20 mouse cellular contexts compared by ENCODE assay signal in genomic region chr4:108877901-108878300, GRCm38 (mm10). TPM values are rescaled to one million over a fixed set of nuclear protein-coding genes. Genes with fewer than 3 reads are reported as not detected.
DNase-seq lines count a peak whose midpoint lies in the region; TF ChIP-seq lines count a peak whose summit lies in the region.
"Had no signal": no experiment of that assay in that cellular context is flagged by ENCODE, and none has a peak within 500 bp of the region (broad histone marks: within the 10 kb centered on the region; RNA-seq: fewer than 3 reads in every experiment).

No protein-coding gene starts in this region.

- H3K27ac ChIP-seq in CH12.LX (ENCODE audit: insufficient read depth, low read depth) = no peak overlapping the region

- no peaks in the 10 kb centered on the region for H3K27me3 ChIP-seq in CH12.LX (replicated peaks)
- H3K27me3 ChIP-seq: Patski had no signal

- H3K79me2 ChIP-seq in CH12.LX (replicated peaks; ENCODE audit: control insufficient read depth, extremely low read depth, insufficient read depth, poor library complexity, severe bottlenecking) = no peaks in the 10 kb centered on the region

- H3K4me3 ChIP-seq in CH12.LX (replicated peaks in 1 of 3; ENCODE audit: low read depth in 2 of 3, low read length in 2 of 3, poor library complexity in 1 of 3) = no peak overlapping the region

- TF ChIP-seq RAD21 in CH12.LX (IDR thresholded peaks at IDR 0.05; ENCODE audit: low read depth, low read length) = no peak

- TF ChIP-seq EP300 in CH12.LX (IDR thresholded peaks at IDR 0.05; ENCODE audit: low read length) = peak; percentile 68; the same call in 1 of the 2 replicates

- in situ Hi-C loops in CH12.LX (cut with MboI; ENCODE audit: low pct_ligation_motif_present, low pct_unique_long_range_greater_than_20kb, low sequenced_read_pairs) = no loop called here

- H3K4me2 ChIP-seq in CH12.LX (ENCODE audit: insufficient read depth, low read depth, poor library complexity, severe bottlenecking) = no peak overlapping the region

- no peak for TF ChIP-seq CTCF in CH12.LX (conservative IDR thresholded peaks at IDR 0.05 in 1 of 2, IDR thresholded peaks at IDR 0.05 in 1 of 2; ENCODE audit: low read depth in 2 of 2, low read length in 2 of 2)

- H3K9ac ChIP-seq in CH12.LX (ENCODE audit: insufficient read depth, low read depth) = no peak overlapping the region

- H3K9me3 ChIP-seq in CH12.LX (replicated peaks; ENCODE audit: low read length) = no peaks in the 10 kb centered on the region
- H3K9me3 ChIP-seq: G1E had no signal

- DNase-seq in CH12.LX (ENCODE audit: extremely low read depth) = no peak
- no peak for DNase-seq in urinary bladder, postnatal 36 days (ENCODE audit: low spot score in 2 of 2)
- DNase-seq: adrenal gland, adult 2 months; adrenal gland, adult 8-10 months; adrenal gland, postnatal 10 days; adrenal gland, postnatal 14 days; adrenal gland, postnatal 25 days; adrenal gland, postnatal 36 days; B cell, adult 2 months; cerebellum, adult 11 months; cerebellum, adult 11-12 months; cerebellum, adult 18-20 months; cerebellum, adult 2 months; cerebellum, adult 8-10 months had no signal

- no peak for TF ChIP-seq POLR2A in CH12.LX (IDR thresholded peaks at IDR 0.05; ENCODE audit: low read depth, low read length)

- dilution Hi-C loops in CH12.LX (cut with MboI; ENCODE audit: extremely low pct_ligation_motif_present, extremely low pct_unique_long_range_greater_than_20kb, low sequenced_read_pairs) = no loop called here

- H3K4me1 ChIP-seq in CH12.LX (ENCODE audit: control insufficient read depth in 1 of 2, insufficient read depth in 2 of 2) = peaks cover 7 to 10% of the 10 kb centered on the region in 2 experiments

- no peaks in the 10 kb centered on the region for H3K36me3 ChIP-seq in CH12.LX (replicated peaks in 1 of 2; ENCODE audit: control insufficient read depth in 1 of 2, insufficient read depth in 1 of 2, low read length in 1 of 2)
- H3K36me3 ChIP-seq: G1E had no signal

TF ChIP-seq in CH12.LX, 34 proteins besides CTCF, POLR2A, EP300 and RAD21:
- no peak for TF ChIP-seq RCOR1 (conservative IDR thresholded peaks at IDR 0.05; ENCODE audit: low read depth, low read length)
- TF ChIP-seq IRF4 (IDR thresholded peaks at IDR 0.05; ENCODE audit: low read depth, low read length) = peak; percentile 67
- peak; percentile 53; the same call in 1 of the 2 replicates for TF ChIP-seq JUN (IDR thresholded peaks at IDR 0.05; ENCODE audit: insufficient read depth, low read depth, low read length)
- TF ChIP-seq JUND (conservative IDR thresholded peaks at IDR 0.05; ENCODE audit: low read depth, low read length) = peak; percentile 81
- peak; percentile 80; the same call in 1 of the 2 replicates for TF ChIP-seq TBP (conservative IDR thresholded peaks at IDR 0.05; ENCODE audit: low read depth, low read length)

RNA-seq across cellular contexts. Expression of gene Rab3b, which starts 1.0 kb away (rescaled TPM):
- total RNA-seq in CH12.LX (2012; rRNA removed) (0.55 and 0.85 TPM in 2 replicates), CH12.LX (2014; rRNA removed) (0.15 and 0.56 TPM in 2 replicates)
- 0.76 and 0.94 TPM in 2 replicates for polyA plus RNA-seq in CH12.LX (2012; ENCODE audit: insufficient read length, low read depth)
- total RNA-seq: MEL had no signal
- polyA plus RNA-seq: activated CD4-positive, CD25-positive, alpha-beta regulatory T cell, adult 4 months; CD4-positive, CD25-positive, alpha-beta regulatory T cell, adult 4 months had no signal

RNA-seq across cellular contexts. Expression of gene A730015C16Rik, which starts 29.5 kb away (rescaled TPM):
- total RNA-seq in CH12.LX (2012; rRNA removed) = 7.0 and 11.2 TPM in 2 replicates
- total RNA-seq in CH12.LX (2014; rRNA removed) = not detected in 2 replicates
- polyA plus RNA-seq in CH12.LX (2012; ENCODE audit: insufficient read length, low read depth) = 0.26 and 0.48 TPM in 2 replicates
- total RNA-seq: adrenal gland, adult 18-20 months; adrenal gland, adult 2 months; adrenal gland, adult 8-10 months; adrenal gland, postnatal 10 days; adrenal gland, postnatal 14 days; adrenal gland, postnatal 25 days; adrenal gland, postnatal 36 days had no signal
- polyA plus RNA-seq: adrenal gland, adult 2 months; CD4-positive, CD25-positive, alpha-beta regulatory T cell, adult 4 months; cerebellum, adult 2 months; G1E had no signal

RNA-seq across cellular contexts. Expression of gene Kti12, which starts 30.3 kb away (rescaled TPM):
- total RNA-seq in CH12.LX (2012; rRNA removed) (36.1 and 48.4 TPM in 2 replicates), CH12.LX (2014; rRNA removed) (51.4 and 66.0 TPM in 2 replicates)
- 73.8 and 81.3 TPM in 2 replicates for polyA plus RNA-seq in CH12.LX (2012; ENCODE audit: insufficient read length, low read depth)

RNA-seq across cellular contexts. Expression of gene Txndc12, which starts 43.5 kb away (rescaled TPM):
- 35.9 and 45.5 TPM in 2 replicates for total RNA-seq in CH12.LX (2012; rRNA removed)
- total RNA-seq in CH12.LX (2014; rRNA removed) = 61.4 and 62.3 TPM in 2 replicates
- 44.1 and 52.7 TPM in 2 replicates for polyA plus RNA-seq in CH12.LX (2012; ENCODE audit: insufficient read length, low read depth)

RNA-seq across cellular contexts. Expression of gene Btf3l4, which starts 44.5 kb away (rescaled TPM):
- total RNA-seq in CH12.LX (2012; rRNA removed) (32.1 and 33.3 TPM in 2 replicates), CH12.LX (2014; rRNA removed) (52.7 and 70.5 TPM in 2 replicates)
- polyA plus RNA-seq in CH12.LX (2012; ENCODE audit: insufficient read length, low read depth) = 67.6 and 74.5 TPM in 2 replicates
